Mouse (Mus musculus): ENCODE results near the gene Cyp4f16.
A peak's percentile ranks its signal among the peaks of the same experiment; 100 is the strongest.
"Not testable (repeated sequence)": the region's sequence is repeated elsewhere in the genome, so short reads cannot be mapped to it uniquely, and the experiment has no call there.

Cyp4f16 gene

DNA sequence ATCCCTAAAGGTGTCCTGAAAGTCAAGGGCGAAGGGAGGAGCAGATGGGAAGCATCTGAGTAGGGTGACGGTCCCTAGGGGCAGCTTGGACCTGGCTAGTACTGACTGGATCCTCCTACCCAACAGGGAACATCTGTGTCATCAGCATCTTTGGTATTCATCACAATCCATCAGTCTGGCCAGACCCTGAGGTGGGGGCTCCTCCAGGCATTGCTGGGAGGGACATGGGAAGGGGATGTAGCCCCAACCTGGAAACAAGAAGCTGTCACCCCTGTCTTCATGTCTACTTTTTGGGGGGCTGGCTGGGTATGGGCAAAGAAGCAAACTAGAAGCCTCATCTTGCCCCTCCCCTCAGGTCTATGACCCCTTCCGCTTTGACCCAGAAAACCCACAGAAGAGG is 14.0 kb downstream of the Cyp4f16 start:
- DNase-seq (ENCODE audit: low read depth, low spot score), result not testable (repeated sequence)

DNA sequence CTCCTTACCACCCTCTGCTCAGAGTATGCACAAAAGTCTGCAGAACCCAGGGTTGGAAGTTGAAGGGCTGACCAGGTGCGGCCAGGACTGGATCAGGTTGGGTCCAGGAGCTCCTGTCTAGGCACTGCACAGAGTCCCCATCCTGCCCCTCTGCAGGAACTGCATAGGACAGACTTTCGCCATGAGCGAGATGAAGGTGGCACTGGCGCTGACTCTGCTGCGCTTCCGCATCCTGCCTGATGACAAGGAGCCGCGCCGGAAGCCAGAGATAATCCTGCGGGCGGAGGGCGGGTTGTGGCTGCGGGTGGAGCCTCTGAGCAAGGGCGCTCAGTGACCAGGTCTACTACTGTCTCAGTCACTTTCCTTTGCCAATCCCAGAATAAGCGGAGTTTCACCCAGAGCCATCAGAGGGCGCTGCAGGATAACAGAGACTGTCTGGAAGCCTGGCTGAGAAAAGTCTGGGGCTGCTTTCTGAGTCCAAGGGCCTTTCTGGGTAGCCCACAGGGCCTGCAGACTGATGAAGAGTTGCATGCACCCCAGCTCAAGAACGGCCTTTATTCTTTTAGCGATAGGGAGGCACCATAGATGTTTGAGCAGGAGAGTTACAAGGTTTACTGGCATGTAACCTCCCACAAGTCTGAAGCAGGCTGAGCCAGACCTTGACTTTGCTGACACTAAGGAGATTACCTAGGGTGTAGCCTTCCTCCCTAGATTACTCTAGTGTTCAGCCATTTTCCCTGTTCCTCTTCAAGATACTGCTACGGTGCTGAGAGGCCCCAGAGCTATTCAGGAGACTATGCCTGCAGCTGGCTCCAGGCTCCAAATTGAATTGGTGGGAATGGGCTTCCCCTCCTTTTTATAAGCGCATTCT is 14.8 kb downstream of the Cyp4f16 start:
- DNase-seq (ENCODE audit: low read depth, low spot score), result peak; percentile 93

DNA sequence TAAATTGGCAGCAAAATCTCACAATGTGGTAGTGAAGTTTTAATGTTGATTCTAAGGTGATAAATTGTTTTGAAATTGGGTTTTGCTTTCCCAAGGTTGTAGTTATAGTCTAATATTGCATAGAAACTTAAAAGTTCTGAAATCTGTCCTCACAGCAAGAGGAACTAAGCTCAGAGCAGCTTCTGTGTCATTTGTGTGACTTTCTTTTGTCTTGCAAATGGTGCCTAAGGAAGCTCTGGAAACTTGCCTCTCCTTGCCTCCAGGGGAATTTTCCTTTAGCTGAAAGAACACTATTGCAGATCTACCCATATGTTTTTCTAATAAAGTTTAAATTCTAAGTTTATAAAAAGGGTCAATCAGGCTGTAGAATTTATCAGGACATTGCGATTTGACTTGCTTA is 16.7 kb downstream of the Cyp4f16 start:
- DNase-seq (ENCODE audit: low read depth, low spot score), result peak; percentile 62

DNA sequence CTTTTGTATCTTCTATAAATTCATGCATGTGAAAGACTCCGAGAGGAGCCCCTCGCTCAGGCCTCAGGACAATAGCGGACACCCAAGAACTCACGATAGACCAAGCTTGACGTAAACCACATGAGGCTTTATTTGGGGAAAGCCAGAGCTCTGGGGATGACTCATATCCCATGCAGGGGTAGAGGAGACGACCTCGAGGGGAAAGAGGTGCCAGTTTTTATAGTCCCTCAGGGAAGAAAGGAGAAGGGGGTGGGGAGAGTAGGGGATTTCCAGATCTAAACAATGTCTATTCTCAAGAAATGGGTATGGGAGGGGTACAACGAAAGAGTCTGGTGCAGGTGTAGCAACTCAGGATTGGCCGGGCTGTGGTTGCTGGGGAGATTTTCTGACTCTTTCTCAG is 18.0 kb downstream of the Cyp4f16 start:
- not testable (repeated sequence) for DNase-seq (ENCODE audit: low read depth, low spot score)

DNA sequence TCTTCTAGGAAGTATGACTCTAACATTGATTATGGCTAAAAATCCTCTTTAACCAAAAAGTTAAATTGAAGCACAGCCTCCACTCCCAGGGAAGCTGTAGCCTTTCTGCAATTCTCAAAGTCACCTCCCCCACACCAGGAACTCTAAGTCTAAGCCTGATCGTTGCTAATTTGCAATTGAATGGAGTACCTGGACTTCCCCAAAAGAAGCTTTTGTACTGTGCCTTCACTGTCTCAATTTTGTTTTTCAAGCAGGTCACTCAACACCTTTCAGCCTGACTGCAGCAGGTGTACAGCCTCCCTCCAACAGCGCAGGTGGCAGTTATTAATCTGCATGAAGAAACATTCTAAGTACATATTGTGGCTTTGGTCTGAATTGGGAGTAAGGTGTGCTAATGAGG is 26.9 kb downstream of the Cyp4f16 start:
- peak; percentile 75 for DNase-seq (ENCODE audit: low read depth, low spot score)

DNA sequence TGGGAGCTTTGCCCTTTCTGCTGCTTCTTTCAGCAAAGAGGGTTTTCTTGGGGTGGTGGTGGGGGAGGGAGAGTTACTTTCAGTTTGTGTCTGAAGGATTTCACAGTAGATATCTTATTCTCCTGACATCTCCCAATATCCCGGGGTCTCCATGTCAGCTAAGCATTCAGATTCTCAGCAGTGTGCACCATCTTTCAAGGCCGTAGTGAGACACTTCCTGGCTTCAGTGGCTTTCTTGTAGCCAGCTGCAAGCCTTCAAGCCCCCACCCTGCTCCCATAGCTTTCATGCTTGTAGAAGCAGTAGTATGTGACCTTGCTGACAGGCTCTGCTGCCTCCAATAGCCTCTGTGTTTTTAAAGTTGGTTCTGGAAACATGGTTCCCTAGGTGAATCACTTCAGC is 36.9 kb downstream of the Cyp4f16 start:
- not testable (repeated sequence) for DNase-seq (ENCODE audit: low read depth, low spot score)

DNA sequence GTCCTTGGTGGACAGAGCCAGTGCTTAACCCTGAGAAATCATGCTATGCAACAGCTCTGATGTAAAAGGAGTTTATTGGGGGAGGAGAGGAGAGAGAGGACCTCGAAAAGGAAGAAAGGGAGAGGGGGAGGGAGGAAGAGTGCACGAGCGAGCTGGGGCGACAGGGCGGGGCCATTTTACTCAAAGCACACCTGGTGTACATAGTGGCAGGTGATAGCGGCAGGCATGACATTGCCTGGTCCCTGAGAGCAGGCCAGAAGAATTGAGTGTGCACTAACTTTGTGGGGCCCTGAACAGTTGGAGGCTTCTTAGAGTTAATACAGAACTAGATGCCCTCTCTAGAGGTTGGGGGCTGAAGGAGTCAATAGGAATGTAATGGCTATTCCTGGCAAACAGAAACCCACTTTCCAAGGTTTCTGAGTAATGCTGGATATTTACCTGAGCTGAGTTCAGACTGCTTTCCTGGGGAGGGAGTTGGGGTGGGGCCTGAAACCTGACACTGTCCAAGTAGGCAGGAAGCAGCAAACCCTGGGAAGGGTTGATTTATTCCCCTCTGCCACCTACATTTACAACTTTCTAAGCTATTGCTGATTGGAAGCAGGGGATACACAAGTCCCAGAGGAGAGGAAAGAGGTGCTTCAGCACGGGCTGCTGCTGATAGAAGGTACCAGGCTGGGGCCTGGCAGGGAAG is 41.3 kb downstream of the Cyp4f16 start:
- DNase-seq (ENCODE audit: low read depth, low spot score), result no peak

DNA sequence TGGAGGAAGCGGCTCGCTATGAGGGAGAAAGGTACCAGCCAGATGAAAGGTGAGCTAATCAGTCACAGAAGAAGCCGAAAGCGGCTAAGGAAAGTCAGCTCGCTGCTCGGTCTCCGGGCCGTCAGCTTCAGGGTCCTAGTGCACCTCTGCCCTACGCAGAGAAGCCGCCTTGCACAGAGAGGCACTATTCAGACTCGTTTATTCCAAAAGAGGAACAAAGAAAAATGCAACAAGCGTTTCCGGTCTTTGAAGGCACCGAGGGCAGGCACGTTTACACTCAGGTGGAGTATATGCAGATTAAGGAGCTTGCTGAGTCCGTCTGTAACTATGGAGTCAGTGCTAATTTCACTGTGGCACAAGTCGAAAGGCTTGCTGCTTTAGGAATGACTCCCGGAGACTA is 60.1 kb downstream of the Cyp4f16 start:
- DNase-seq (ENCODE audit: low read depth, low spot score), result peak; percentile 37

Data from R1 (cell line).